Mouse (Mus musculus) erythroblast, embryonic 14.5 days (primary cell): ENCODE measurements around the gene Tenm2.

Experiments used
- GATA1 ChIP-seq: IDR thresholded peaks from 2 replicates; pipeline ENCODE4 v1.6.1; 2012; ENCODE audit warnings: low read length, inconsistent platforms, mixed read lengths
- TAL1 ChIP-seq: IDR thresholded peaks from 3 replicates; pipeline ENCODE4 v1.6.1; 2012; ENCODE audit warnings: low read length, inconsistent platforms, mixed read lengths

- TF ChIP-seq TAL1 (no peak), GATA1 (no peak)
Measured at GRCm38 (mm10) chr11:36036061-36036695, 1199.6 kb downstream of the Tenm2 start.
